Mouse (Mus musculus): ENCODE measurements at regions not wholly inside any gene's neighbourhood (a gene's known extent, or its start where the extent isn't known, plus 50 kb on each side); places are given as distances from the start of the nearest gene placed in this dataset.

DNA sequence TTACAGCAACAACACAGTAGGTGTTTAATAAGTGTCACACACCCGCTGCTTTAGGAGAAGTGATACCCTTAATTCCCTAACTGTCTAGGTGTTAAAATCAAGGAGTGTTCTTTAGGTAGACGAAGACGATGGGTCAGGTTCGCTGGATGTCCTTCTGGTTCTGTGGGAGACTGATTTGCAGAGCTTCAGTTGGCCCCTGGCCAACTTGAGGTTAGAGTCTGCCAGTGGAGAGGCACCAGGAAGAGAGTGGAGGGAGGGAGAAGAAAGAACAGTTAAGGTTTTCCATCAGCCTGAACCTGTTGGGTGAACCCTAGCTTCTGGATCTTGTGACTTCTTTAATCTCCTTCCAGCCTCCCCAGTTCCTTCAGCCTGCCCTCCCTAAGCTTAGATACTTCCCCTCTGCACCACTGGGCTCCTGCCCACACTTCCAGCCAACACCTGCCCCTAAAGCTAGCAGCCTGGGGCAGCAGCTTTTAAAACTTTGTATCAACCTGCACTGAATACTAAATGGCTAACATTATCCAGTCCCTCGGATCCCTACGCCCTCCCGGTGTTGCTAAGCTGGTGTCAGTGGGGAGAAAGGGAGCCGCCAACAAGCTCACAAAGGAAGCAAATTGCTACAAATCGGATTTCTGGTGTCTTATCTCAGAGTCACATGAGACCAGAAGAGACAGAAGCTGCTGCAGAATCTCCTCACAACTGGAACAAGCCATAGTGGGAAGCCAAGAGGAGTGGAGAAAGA is 62.1 kb upstream of the Adgrl1 start:
- peak; percentile 12 to 36 for DNase-seq

DNA sequence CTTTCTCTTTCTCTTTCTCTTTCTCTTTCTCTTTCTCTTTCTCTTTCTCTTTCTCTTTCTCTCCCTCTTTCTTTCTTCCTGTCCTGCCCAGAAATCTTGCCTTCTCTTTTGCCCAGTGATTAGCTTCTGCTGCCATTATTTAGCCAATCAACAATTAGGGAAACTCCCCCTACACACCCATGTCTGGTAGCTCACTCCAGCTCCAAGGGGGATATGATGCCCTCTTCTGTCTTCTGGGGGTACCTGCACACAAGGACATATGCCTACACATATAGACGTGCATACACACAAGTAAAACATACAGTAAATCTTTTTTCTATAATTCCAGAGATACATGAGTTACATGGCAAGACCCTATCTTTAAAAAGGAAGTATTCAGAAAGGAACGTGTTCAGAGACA is 70.1 kb upstream of the Adgrl1 start:
- DNase-seq, result no peak

DNA sequence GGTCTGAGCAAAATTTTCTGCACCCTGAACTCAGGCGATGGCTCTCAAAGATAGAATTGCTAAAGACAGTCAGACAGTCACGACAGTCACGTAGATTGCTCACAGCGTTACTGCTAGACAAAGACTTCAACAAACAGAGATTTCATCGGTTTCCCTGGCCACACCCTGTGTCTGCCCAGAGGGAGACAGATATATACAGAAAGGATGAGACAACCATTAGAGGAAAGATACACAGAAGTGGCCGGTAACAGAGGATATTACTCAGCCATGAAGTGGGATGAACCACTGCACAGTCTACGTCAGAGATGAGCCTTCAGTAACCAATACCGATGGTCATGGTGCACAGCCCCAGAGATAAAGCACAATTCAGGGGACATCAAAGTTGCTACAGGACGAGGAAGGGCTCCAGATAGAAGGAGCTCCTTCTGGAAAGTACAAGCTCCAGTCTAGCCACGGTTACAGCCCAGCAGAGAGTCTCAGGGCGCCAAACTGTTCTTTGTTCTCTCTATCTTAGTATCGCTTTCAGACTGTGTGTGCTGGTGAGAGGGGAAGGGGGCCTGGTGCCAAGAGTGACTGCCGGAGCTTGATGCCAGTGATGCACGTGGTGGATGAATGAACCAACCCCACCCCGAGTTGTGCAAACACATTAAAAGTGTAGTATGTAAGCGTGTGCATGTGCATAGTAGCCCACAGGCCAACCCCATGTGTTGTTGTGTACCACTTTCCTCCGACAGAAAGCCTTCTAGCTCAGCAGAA is 74.8 kb upstream of the Adgrl1 start:
- no peak for DNase-seq

DNA sequence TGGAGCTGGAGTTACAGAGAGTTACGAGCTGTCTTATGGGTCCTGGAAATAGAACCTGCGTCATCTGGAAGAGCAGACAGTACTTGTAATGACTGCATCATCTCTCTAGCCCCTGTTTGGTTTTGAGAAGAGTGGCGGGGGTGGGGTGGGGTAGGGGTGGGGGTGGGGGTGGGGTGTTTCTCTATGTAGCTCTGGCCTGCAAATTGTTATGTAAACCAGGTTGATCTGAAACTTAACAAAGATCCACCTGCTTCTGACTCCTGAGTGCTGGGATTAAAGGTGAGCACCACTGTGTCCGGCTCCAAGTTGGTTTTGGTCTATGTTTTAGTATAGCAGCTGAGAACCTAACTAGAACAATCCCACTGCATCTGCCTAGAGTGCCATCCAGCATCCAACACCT is 78.0 kb upstream of the Adgre5 start:
- no peak for DNase-seq

DNA sequence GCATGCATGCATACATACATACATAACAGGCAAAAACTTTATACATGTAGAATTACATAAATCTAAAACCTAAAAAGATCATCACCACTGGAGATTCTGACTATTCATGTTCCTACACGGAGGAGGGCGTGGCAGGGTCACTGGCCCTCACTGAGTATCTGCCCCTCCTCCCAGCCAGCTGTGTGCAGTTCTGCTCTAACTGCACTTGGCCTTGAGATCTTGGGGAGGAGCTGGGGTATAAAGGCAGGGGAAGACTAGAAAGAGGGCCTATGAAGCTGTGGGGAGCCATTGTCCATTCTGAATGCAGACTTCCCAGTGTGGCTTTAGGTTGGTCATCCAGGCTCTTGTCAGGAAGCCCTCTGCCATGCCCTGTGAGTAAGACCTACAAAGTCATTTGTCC is 69.5 kb upstream of the Adgre5 start:
- no peak for DNase-seq

DNA sequence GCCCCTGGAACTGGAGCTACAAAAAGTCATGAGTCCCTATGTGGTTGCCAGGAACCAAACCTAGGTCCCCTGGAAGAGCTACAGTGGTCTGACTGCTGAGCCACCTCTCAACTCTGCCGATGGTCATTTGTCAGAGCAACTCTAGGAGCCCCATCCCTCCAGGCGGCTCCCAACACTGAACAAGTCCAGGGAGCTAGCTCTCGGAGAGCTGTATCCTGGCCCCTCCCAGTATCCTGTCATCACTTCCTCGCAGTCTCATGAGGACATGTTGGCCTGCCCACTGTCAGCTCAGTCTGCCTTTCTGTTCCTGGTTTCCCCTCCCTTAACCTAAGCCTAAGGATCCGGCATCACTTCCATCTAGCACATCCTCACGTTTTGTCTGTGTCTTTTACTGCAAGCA is 64.5 kb upstream of the Adgre5 start:
- no peak for DNase-seq

DNA sequence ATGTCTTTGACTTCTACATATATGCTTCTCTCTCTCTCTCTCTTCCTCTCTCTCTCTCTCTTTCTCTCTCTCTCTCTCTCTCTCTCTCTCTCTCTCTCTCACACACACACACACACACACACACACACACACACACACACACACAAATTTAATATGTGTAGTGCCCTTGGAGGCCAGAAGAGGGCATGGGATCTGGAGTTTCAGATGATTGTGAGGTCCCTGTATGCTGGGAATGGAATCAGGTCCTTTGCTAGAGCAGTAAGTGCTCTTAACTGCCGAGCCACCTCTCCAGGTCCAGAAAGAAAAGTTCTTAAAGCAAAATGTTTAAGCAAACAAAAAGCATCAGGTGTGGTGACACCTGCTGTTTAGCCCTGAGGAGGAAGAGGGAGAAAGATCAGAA is 62.2 kb upstream of the Adgre5 start:
- DNase-seq, result peak in 1 of 2 experiments; percentile 15

DNA sequence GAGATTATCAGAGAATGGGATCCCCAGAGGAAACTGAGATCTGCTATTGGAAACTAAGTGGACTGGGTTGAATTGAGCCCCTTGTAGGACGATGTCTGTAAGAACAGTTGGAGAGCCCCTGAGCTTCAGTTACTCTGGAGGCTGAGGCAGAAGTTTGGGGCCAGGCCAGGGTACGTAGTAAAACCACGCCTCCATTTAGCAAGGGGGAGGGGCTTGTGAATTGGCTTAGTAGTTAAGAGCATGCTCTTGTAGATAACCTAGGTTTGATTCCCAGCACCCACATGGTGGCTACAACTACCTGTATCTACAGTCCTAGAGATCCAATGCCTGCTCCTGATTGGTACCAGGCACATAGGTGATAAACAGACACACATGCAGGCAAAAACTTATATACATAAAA is 61.4 kb upstream of the Adgre5 start:
- DNase-seq, result no peak

DNA sequence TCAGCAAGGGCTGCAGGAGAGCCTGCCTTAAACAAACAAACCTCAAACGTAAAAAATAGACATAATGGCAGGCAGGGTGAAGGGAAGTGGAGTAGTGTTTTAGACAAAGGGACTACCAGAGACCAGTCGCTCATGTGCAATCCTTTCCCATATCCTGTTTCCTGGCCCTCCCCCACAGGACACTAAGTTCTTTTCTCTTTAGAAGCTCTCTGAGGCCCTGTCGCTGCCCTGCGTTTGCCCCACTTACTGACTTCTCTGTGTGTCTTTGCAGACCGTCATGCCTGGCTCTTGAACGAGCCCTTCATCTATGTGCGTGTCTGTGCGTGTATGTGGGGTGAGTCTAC is 58.5 kb upstream of the Adgre5 start:
- no peak for DNase-seq

DNA sequence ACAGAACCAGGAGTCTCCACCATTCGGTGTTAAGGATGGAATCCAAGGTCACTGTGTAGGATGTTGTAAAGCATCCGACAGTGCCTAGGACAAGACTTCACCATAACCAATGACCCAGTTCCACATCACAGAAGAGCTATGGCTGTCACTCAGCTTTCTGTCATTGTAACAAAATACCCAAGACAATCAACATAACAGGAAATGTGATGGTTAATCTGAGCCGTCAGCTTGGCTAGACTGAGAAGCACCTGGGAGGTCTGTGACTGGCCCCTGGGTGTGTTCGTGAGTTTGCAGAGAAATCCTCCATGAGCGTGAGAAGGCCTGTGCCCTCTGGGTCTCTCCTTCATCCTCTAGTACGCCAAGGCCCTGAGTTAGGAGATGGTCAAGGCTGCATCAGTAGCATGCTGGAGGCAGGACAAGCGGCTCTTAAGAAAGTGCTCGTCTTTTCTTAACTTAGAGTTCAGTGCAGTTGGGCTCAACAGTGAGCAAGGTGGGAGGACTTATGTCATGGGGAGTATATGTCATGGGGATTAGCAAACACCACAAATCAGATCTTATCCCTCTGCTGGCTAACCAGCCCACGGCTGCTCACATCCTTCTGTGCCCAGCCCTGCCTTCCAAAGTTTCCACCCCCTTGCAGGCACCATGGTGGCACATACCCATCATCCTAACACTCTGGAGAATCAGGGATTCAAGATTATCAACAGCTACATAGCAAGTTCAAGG is 57.9 kb upstream of the Adgre5 start:
- no peak for DNase-seq

DNA sequence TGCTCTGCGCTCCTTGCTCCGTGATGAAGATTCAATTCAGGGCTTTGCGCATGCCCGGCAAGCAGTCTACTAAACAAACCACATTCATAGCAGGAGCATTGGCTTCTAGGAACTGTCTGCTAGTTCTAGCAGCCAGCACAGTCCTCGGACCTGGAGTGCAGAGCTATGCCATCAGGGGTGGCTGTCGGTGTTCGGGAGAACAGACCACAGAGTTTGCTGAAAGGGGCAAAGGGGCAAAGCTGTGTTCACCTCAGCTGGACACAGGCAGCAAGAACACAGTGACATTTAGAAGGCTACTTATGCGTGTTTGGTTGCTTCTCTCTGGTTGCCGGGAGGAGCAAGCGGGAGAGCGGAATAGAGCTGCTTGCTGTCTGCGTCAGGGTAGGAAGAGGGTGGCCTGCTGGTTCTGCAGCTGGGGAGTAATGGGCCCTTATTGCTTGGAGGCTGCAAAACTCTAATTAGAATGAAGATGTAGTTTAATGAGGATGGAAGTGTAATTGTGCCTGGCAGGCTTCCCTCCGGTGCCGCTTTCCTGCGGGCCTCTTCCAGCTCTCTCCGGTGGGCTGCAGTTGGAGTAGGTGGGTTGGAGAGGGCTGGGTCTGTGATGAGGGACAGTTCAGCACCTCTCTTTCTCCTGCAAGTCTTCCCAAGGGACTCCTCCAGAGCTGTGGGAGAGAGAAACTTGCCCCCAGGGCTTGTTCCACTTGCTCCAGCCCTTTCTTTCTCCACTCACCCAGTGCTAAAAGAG is 52.5 kb upstream of the Adgre5 start:
- peak; percentile 8 to 39 for DNase-seq
